Mouse (Mus musculus): ENCODE measurements around the gene Mindy2. TPM values are rescaled to one million over a fixed set of nuclear protein-coding genes. Genes with fewer than 3 reads are reported as not detected.

The Mindy2 gene
- polyA plus RNA-seq, 1 experiment from 2014 or later, result 20.4 TPM

- Histone ChIP-seq H3K27me3 (no peaks in the 10 kb centered on the region), H3K4me3 (no peak overlapping the region), H3K4me1 (replicated peaks) (no peaks in the 10 kb centered on the region), H3K4me2 (no peak overlapping the region), H3K9me3 (no peaks in the 10 kb centered on the region), H3K36me3 (peaks cover 31% of the 10 kb centered on the region), H3K27ac (no peak overlapping the region), H3K9ac (no peak overlapping the region)
- 95% methylated on average over 2 of the region's 2 CpGs for WGBS
- no peak for ATAC-seq (ENCODE audit: low FRiP score)
These were observed 58.7 kb downstream of the Mindy2 start for GRCm38 (mm10) chr9:70598271-70598670.

GRCm38 (mm10) chr9:70591486-70591885 lies 65.5 kb downstream of the Mindy2 start:
- no peaks in the 10 kb centered on the region for H3K9me3 ChIP-seq
- H3K4me2 ChIP-seq, result no peak overlapping the region
- H3K9ac ChIP-seq, result no peak overlapping the region
- ATAC-seq (ENCODE audit: low FRiP score), result no peak
- no peak overlapping the region for H3K4me3 ChIP-seq
- H3K27ac ChIP-seq, result no peak overlapping the region
- peaks cover 87% of the 10 kb centered on the region for H3K36me3 ChIP-seq
- H3K27me3 ChIP-seq, result no peaks in the 10 kb centered on the region
- WGBS, result 74% methylated on average over 9 of the region's 9 CpGs
- no peaks in the 10 kb centered on the region for H3K4me1 ChIP-seq (replicated peaks)

- no peak overlapping the region for H3K4me2 ChIP-seq
- H3K4me1 ChIP-seq (replicated peaks), result no peaks in the 10 kb centered on the region
- H3K27ac ChIP-seq, result no peak overlapping the region
- 94% methylated on average over 4 of the region's 4 CpGs for WGBS
- H3K4me3 ChIP-seq, result no peak overlapping the region
- no peaks in the 10 kb centered on the region for H3K9me3 ChIP-seq
- no peak overlapping the region for H3K9ac ChIP-seq
- H3K36me3 ChIP-seq, result peaks cover 88% of the 10 kb centered on the region
- H3K27me3 ChIP-seq, result no peaks in the 10 kb centered on the region
- ATAC-seq (ENCODE audit: low FRiP score), result no peak
These were observed 66.2 kb downstream of the Mindy2 start for GRCm38 (mm10) chr9:70590775-70591174.

GRCm38 (mm10) chr9:70587171-70587570 lies 69.8 kb downstream of the Mindy2 start:
- H3K9ac ChIP-seq, result no peak overlapping the region
- H3K36me3 ChIP-seq, result peaks cover 88% of the 10 kb centered on the region
- H3K27me3 ChIP-seq, result no peaks in the 10 kb centered on the region
- no peak overlapping the region for H3K27ac ChIP-seq
- H3K4me1 ChIP-seq (replicated peaks), result no peaks in the 10 kb centered on the region
- ATAC-seq (ENCODE audit: low FRiP score), result no peak
- H3K4me3 ChIP-seq, result no peak overlapping the region
- H3K9me3 ChIP-seq, result no peaks in the 10 kb centered on the region
- WGBS, result 99% methylated on average over 5 of the region's 5 CpGs
- H3K4me2 ChIP-seq, result no peak overlapping the region

- H3K4me2 ChIP-seq, result no peak overlapping the region
- WGBS, result 91% methylated on average over 5 of the region's 5 CpGs
- H3K9me3 ChIP-seq, result no peaks in the 10 kb centered on the region
- no peak overlapping the region for H3K27ac ChIP-seq
- H3K4me1 ChIP-seq (replicated peaks), result no peaks in the 10 kb centered on the region
- no peak overlapping the region for H3K9ac ChIP-seq
- H3K36me3 ChIP-seq, result peaks cover 88% of the 10 kb centered on the region
- ATAC-seq (ENCODE audit: low FRiP score), result no peak
- no peak overlapping the region for H3K4me3 ChIP-seq
- H3K27me3 ChIP-seq, result no peaks in the 10 kb centered on the region
These were observed 71.8 kb downstream of the Mindy2 start for GRCm38 (mm10) chr9:70585172-70585571.

GRCm38 (mm10) chr9:70584641-70585040 lies 72.3 kb downstream of the Mindy2 start:
- no peak overlapping the region for H3K9ac ChIP-seq
- ATAC-seq (ENCODE audit: low FRiP score), result no peak
- H3K4me3 ChIP-seq, result no peak overlapping the region
- no peaks in the 10 kb centered on the region for H3K9me3 ChIP-seq
- H3K4me1 ChIP-seq (replicated peaks), result no peaks in the 10 kb centered on the region
- peaks cover 88% of the 10 kb centered on the region for H3K36me3 ChIP-seq
- 82% methylated on average over 14 of the region's 14 CpGs for WGBS
- no peak overlapping the region for H3K4me2 ChIP-seq
- no peak overlapping the region for H3K27ac ChIP-seq
- H3K27me3 ChIP-seq, result no peaks in the 10 kb centered on the region

- no peaks in the 10 kb centered on the region for H3K4me1 ChIP-seq (replicated peaks)
- 91% methylated on average over 5 of the region's 5 CpGs for WGBS
- H3K4me3 ChIP-seq, result no peak overlapping the region
- no peak overlapping the region for H3K4me2 ChIP-seq
- no peaks in the 10 kb centered on the region for H3K27me3 ChIP-seq
- H3K9me3 ChIP-seq, result no peaks in the 10 kb centered on the region
- ATAC-seq (ENCODE audit: low FRiP score), result no peak
- H3K36me3 ChIP-seq, result peaks cover 71% of the 10 kb centered on the region
- no peak overlapping the region for H3K9ac ChIP-seq
- H3K27ac ChIP-seq, result no peak overlapping the region
These were observed 76.0 kb downstream of the Mindy2 start for GRCm38 (mm10) chr9:70580956-70581355.

GRCm38 (mm10) chr9:70578123-70578522 lies 78.9 kb downstream of the Mindy2 start:
- H3K9me3 ChIP-seq, result no peaks in the 10 kb centered on the region
- WGBS, result 96% methylated on average over 2 of the region's 2 CpGs
- no peak overlapping the region for H3K27ac ChIP-seq
- no peak overlapping the region for H3K9ac ChIP-seq
- no peak for ATAC-seq (ENCODE audit: low FRiP score)
- H3K4me1 ChIP-seq (replicated peaks), result no peaks in the 10 kb centered on the region
- peaks cover 65% of the 10 kb centered on the region for H3K36me3 ChIP-seq
- H3K4me2 ChIP-seq, result no peak overlapping the region
- no peaks in the 10 kb centered on the region for H3K27me3 ChIP-seq
- H3K4me3 ChIP-seq, result no peak overlapping the region

GRCm38 (mm10) chr9:70570351-70570750 lies 86.6 kb downstream of the Mindy2 start:
- WGBS, result 97% methylated on average over 8 of the region's 8 CpGs
- no peak for ATAC-seq (ENCODE audit: low FRiP score)
- H3K4me3 ChIP-seq, result no peak overlapping the region
- no peaks in the 10 kb centered on the region for H3K4me1 ChIP-seq (replicated peaks)
- no peak overlapping the region for H3K27ac ChIP-seq
- no peak overlapping the region for H3K4me2 ChIP-seq
- H3K36me3 ChIP-seq, result peaks cover 25% of the 10 kb centered on the region
- no peak overlapping the region for H3K9ac ChIP-seq
- H3K9me3 ChIP-seq, result no peaks in the 10 kb centered on the region
- no peaks in the 10 kb centered on the region for H3K27me3 ChIP-seq

- Histone ChIP-seq H3K36me3 (peaks cover 12% of the 10 kb centered on the region), H3K9me3 (no peaks in the 10 kb centered on the region), H3K27me3 (no peaks in the 10 kb centered on the region), H3K27ac (no peak overlapping the region), H3K4me1 (replicated peaks) (no peaks in the 10 kb centered on the region), H3K9ac (no peak overlapping the region), H3K4me3 (no peak overlapping the region), H3K4me2 (no peak overlapping the region)
- no peak for ATAC-seq (ENCODE audit: low FRiP score)
- 93% methylated on average over 5 of the region's 5 CpGs for WGBS
These were observed 89.3 kb downstream of the Mindy2 start for GRCm38 (mm10) chr9:70567651-70568050.

- no peak overlapping the region for H3K4me3 ChIP-seq
- H3K9me3 ChIP-seq, result no peaks in the 10 kb centered on the region
- no peak overlapping the region for H3K4me2 ChIP-seq
- 96% methylated on average over 3 of the region's 3 CpGs for WGBS
- peaks cover 4% of the 10 kb centered on the region; the same call in 1 of the 2 replicates for H3K36me3 ChIP-seq
- no peak overlapping the region for H3K27ac ChIP-seq
- H3K27me3 ChIP-seq, result no peaks in the 10 kb centered on the region
- no peaks in the 10 kb centered on the region for H3K4me1 ChIP-seq (replicated peaks)
- no peak for ATAC-seq (ENCODE audit: low FRiP score)
- no peak overlapping the region for H3K9ac ChIP-seq
These were observed 94.1 kb downstream of the Mindy2 start for GRCm38 (mm10) chr9:70562825-70563224.

- Histone ChIP-seq H3K27ac (no peak overlapping the region), H3K9ac (no peak overlapping the region), H3K9me3 (peaks cover 12% of the 10 kb centered on the region; the same call in 1 of the 2 replicates), H3K4me2 (no peak overlapping the region), H3K36me3 (peaks cover 16% of the 10 kb centered on the region), H3K4me1 (replicated peaks) (no peaks in the 10 kb centered on the region), H3K4me3 (no peak overlapping the region), H3K27me3 (no peaks in the 10 kb centered on the region)
- ATAC-seq (ENCODE audit: low FRiP score), result no peak
- WGBS, result 95% methylated on average over 5 of the region's 5 CpGs
These were observed 100.2 kb downstream of the Mindy2 start for GRCm38 (mm10) chr9:70556796-70557195.

GRCm38 (mm10) chr9:70555431-70555830 lies 101.5 kb downstream of the Mindy2 start:
- no peak overlapping the region for H3K27ac ChIP-seq
- no peak overlapping the region for H3K9ac ChIP-seq
- no peak for ATAC-seq (ENCODE audit: low FRiP score)
- H3K4me3 ChIP-seq, result no peak overlapping the region
- H3K4me1 ChIP-seq (replicated peaks), result no peaks in the 10 kb centered on the region
- no peak overlapping the region for H3K4me2 ChIP-seq
- peaks cover 12% of the 10 kb centered on the region; the same call in 1 of the 2 replicates for H3K9me3 ChIP-seq
- peaks cover 22% of the 10 kb centered on the region for H3K36me3 ChIP-seq
- no peaks in the 10 kb centered on the region for H3K27me3 ChIP-seq
